Mouse (Mus musculus) midbrain, embryonic 16.5 days (tissue): ENCODE measurements at regions not wholly inside any gene's neighbourhood (a gene's known extent, or its start where the extent isn't known, plus 50 kb on each side); places are given as distances from the start of the nearest gene placed in this dataset.

Experiments
- ATAC-seq: fragments of 200-750 bp; cut with Nextera tagmentation; 2 replicates; pipeline ENCODE4 v1.8.0; 2017; ENCODE audit warnings: moderate TSS enrichment
- H3K27ac ChIP-seq: fragments of 300-500 bp; sonication (generic); 2 replicates; pipeline ENCODE4 v1.5.1; 2014; ENCODE audit warnings: mild to moderate bottlenecking, low read length, mixed read lengths
- H3K27me3 ChIP-seq: fragments of 300-500 bp; sonication (generic); 2 replicates; pipeline ENCODE4 v1.6.1; 2014; ENCODE audit warnings: low read depth, low read length, mixed read lengths; ENCODE audit not compliant: control insufficient read depth, insufficient read depth
- H3K36me3 ChIP-seq: fragments of 300-500 bp; sonication (generic); 2 replicates; pipeline ENCODE4 v1.6.1; 2014; ENCODE audit warnings: mild to moderate bottlenecking, low read length, moderate library complexity, mixed read lengths; ENCODE audit not compliant: control insufficient read depth, insufficient read depth
- H3K4me1 ChIP-seq: fragments of 300-500 bp; sonication (generic); 2 replicates; pipeline ENCODE4 v1.6.1; 2014; ENCODE audit warnings: mild to moderate bottlenecking, low read length, mixed read lengths; ENCODE audit not compliant: control insufficient read depth, insufficient read depth
- H3K4me2 ChIP-seq: fragments of 300-500 bp; sonication (generic); 2 replicates; pipeline ENCODE4 v1.6.1; 2014; ENCODE audit warnings: mild to moderate bottlenecking, low read length, mixed read lengths
- H3K4me3 ChIP-seq: fragments of 300-500 bp; sonication (generic); 2 replicates; pipeline ENCODE4 v1.5.1; 2014; ENCODE audit warnings: low read depth, mild to moderate bottlenecking, low read length, moderate library complexity, mixed read lengths
- H3K9ac ChIP-seq: fragments of 300-500 bp; sonication (generic); 2 replicates; pipeline ENCODE4 v1.6.1; 2014; ENCODE audit warnings: low read depth, low read length, mixed read lengths
- H3K9me3 ChIP-seq: fragments of 300-500 bp; sonication (generic); replicated peaks from 2 replicates; pipeline ENCODE4 v1.6.1; 2014; ENCODE audit warnings: mild to moderate bottlenecking, low read length, mixed read lengths; ENCODE audit not compliant: control insufficient read depth, poor library complexity, severe bottlenecking
- WGBS: fragments of 180-500 bp; shearing (Covaris S2); extraction: QIAGEN DNeasy Blood & Tissue Kit; methylation state at CpG from one replicate; pipeline ENCODE4 v1.1.7; 2014; 5-methylcytosine and 5-hydroxymethylcytosine counted together

GRCm38 (mm10) chr17:84067102-84067501 lies 120.6 kb downstream of the Zfp36l2 start:
- Histone ChIP-seq H3K9me3 (no peaks in the 10 kb centered on the region), H3K27me3 (no peaks in the 10 kb centered on the region), H3K27ac (no peak overlapping the region), H3K9ac (no peak overlapping the region), H3K36me3 (no peaks in the 10 kb centered on the region), H3K4me1 (no peaks in the 10 kb centered on the region), H3K4me3 (no peak overlapping the region), H3K4me2 (no peak overlapping the region)
- ATAC-seq = no peak
- WGBS = 31% methylated on average over 26 of the region's 26 CpGs

GRCm38 (mm10) chr17:84063791-84064190 lies 124.0 kb downstream of the Zfp36l2 start:
- Histone ChIP-seq H3K27ac (no peak overlapping the region), H3K4me2 (no peak overlapping the region), H3K4me1 (no peaks in the 10 kb centered on the region), H3K36me3 (no peaks in the 10 kb centered on the region), H3K9me3 (no peaks in the 10 kb centered on the region), H3K4me3 (no peak overlapping the region), H3K9ac (no peak overlapping the region), H3K27me3 (no peaks in the 10 kb centered on the region)
- no peak for ATAC-seq
- 52% methylated on average over 7 of the region's 7 CpGs for WGBS

GRCm38 (mm10) chr17:84061621-84062020 lies 126.1 kb downstream of the Zfp36l2 start:
- Histone ChIP-seq H3K4me3 (no peak overlapping the region), H3K9ac (no peak overlapping the region), H3K36me3 (no peaks in the 10 kb centered on the region), H3K27ac (no peak overlapping the region), H3K9me3 (no peaks in the 10 kb centered on the region), H3K4me2 (no peak overlapping the region), H3K27me3 (no peaks in the 10 kb centered on the region), H3K4me1 (no peaks in the 10 kb centered on the region)
- ATAC-seq = no peak
- 84% methylated on average over 6 of the region's 6 CpGs for WGBS

GRCm38 (mm10) chr17:84056469-84056868 lies 131.3 kb downstream of the Zfp36l2 start:
- no peak overlapping the region for H3K27ac ChIP-seq
- H3K4me1 ChIP-seq = no peaks in the 10 kb centered on the region
- H3K4me3 ChIP-seq = no peak overlapping the region
- H3K36me3 ChIP-seq = no peaks in the 10 kb centered on the region
- ATAC-seq = no peak
- H3K9me3 ChIP-seq = no peaks in the 10 kb centered on the region
- H3K4me2 ChIP-seq = no peak overlapping the region
- no peaks in the 10 kb centered on the region for H3K27me3 ChIP-seq
- no peak overlapping the region for H3K9ac ChIP-seq
- 84% methylated on average over 4 of the region's 4 CpGs for WGBS

- Histone ChIP-seq H3K9me3 (no peaks in the 10 kb centered on the region), H3K27ac (no peak overlapping the region), H3K4me2 (no peak overlapping the region), H3K4me1 (no peaks in the 10 kb centered on the region), H3K9ac (no peak overlapping the region), H3K36me3 (no peaks in the 10 kb centered on the region), H3K4me3 (no peak overlapping the region), H3K27me3 (no peaks in the 10 kb centered on the region)
- 80% methylated on average over 8 of the region's 8 CpGs for WGBS
- ATAC-seq = no peak
Measured at GRCm38 (mm10) chr17:84052437-84052836, 135.3 kb downstream of the Zfp36l2 start.

GRCm38 (mm10) chr17:84051212-84051611 lies 136.5 kb downstream of the Zfp36l2 start:
- Histone ChIP-seq H3K4me1 (no peaks in the 10 kb centered on the region), H3K27ac (no peak overlapping the region), H3K36me3 (no peaks in the 10 kb centered on the region), H3K27me3 (no peaks in the 10 kb centered on the region), H3K4me2 (no peak overlapping the region), H3K9ac (no peak overlapping the region), H3K4me3 (no peak overlapping the region), H3K9me3 (no peaks in the 10 kb centered on the region)
- 89% methylated on average over 9 of the region's 9 CpGs for WGBS
- no peak for ATAC-seq

- 0 out of 2 replicates have a peak, but pooled peaks cover 3% of the 10 kb centered on the region for H3K4me1 ChIP-seq
- H3K27ac ChIP-seq = no peak overlapping the region
- H3K9me3 ChIP-seq = no peaks in the 10 kb centered on the region
- H3K9ac ChIP-seq = no peak overlapping the region
- no peak overlapping the region for H3K4me2 ChIP-seq
- 67% methylated on average over 6 of the region's 6 CpGs for WGBS
- H3K4me3 ChIP-seq = no peak overlapping the region
- no peak for ATAC-seq
- H3K27me3 ChIP-seq = no peaks in the 10 kb centered on the region
- no peaks in the 10 kb centered on the region for H3K36me3 ChIP-seq
Measured at GRCm38 (mm10) chr17:84048533-84048932, 139.2 kb downstream of the Zfp36l2 start.

GRCm38 (mm10) chr17:84047520-84047919 lies 140.2 kb downstream of the Zfp36l2 start:
- H3K4me1 ChIP-seq = 0 out of 2 replicates have a peak, but pooled peaks cover 3% of the 10 kb centered on the region
- no peaks in the 10 kb centered on the region for H3K27me3 ChIP-seq
- H3K9me3 ChIP-seq = no peaks in the 10 kb centered on the region
- ATAC-seq = no peak
- no peak overlapping the region for H3K4me3 ChIP-seq
- no peaks in the 10 kb centered on the region for H3K36me3 ChIP-seq
- no peak overlapping the region for H3K27ac ChIP-seq
- no peak overlapping the region for H3K4me2 ChIP-seq
- H3K9ac ChIP-seq = no peak overlapping the region
- 69% methylated on average over 1 of the region's 1 CpGs for WGBS

- H3K4me3 ChIP-seq = no peak overlapping the region
- no peak overlapping the region for H3K4me2 ChIP-seq
- H3K9me3 ChIP-seq = no peaks in the 10 kb centered on the region; the same call in 1 of the 2 replicates
- H3K9ac ChIP-seq = no peak overlapping the region
- H3K27ac ChIP-seq = no peak overlapping the region
- no peaks in the 10 kb centered on the region for H3K27me3 ChIP-seq
- no peak for ATAC-seq
- 82% methylated on average over 1 of the region's 1 CpGs for WGBS
- 0 out of 2 replicates have a peak, but pooled peaks cover 3% of the 10 kb centered on the region for H3K4me1 ChIP-seq
- H3K36me3 ChIP-seq = no peaks in the 10 kb centered on the region
Measured at GRCm38 (mm10) chr17:84045812-84046211, 141.9 kb downstream of the Zfp36l2 start.
